Mouse (Mus musculus) spleen, adult 12 weeks (tissue): ENCODE data around the gene Vti1a.

ENCODE experiments used
- DNase-seq: peaks from one replicate; pipeline ENCODE4 v3.0.0; 2022; ENCODE audit warnings: low spot score

Gene Vti1a

GRCm38 (mm10) chr19:55588948-55589896 is 273.1 kb downstream of the Vti1a start:
- DNase-seq: no peak

- DNase-seq: no peak
These were observed 277.0 kb downstream of the Vti1a start for GRCm38 (mm10) chr19:55592876-55593691.

DNA sequence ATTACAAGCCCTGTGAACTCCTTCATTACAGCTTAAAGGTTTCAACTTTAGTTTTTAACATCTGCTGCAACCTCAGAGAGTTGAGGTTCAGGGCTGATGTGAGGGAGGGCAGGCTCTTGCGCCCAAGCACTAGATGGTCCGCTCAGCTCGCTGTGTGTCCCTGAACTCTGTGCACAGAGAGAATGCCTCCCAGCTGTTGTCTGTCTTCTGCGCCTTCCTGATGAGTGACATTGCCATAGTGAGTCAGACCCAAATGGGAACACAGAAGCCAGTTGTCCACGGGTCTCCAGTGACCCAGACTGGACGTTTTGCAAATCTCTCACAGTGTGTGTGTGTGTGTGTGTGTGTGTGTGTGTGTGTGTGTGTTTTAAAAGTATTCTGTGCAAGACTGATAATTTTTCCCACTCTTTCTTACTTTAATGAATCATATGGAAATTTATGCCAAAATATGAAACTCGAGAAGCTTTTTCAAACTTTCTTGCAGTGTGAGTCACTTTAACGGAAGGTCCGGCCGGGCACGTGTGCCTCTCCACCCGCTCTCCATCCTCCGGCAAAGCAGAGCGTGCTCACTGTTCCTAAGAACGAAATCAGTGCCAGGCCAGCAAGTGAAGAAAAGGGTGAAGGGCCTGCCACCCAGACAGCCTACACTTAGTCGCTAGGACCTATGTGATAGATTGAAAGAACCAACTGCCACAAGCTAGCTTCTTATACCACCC is 277.8 kb downstream of the Vti1a start:
- no peak for DNase-seq

GRCm38 (mm10) chr19:55594451-55594850 is 278.4 kb downstream of the Vti1a start:
- DNase-seq: no peak

DNA sequence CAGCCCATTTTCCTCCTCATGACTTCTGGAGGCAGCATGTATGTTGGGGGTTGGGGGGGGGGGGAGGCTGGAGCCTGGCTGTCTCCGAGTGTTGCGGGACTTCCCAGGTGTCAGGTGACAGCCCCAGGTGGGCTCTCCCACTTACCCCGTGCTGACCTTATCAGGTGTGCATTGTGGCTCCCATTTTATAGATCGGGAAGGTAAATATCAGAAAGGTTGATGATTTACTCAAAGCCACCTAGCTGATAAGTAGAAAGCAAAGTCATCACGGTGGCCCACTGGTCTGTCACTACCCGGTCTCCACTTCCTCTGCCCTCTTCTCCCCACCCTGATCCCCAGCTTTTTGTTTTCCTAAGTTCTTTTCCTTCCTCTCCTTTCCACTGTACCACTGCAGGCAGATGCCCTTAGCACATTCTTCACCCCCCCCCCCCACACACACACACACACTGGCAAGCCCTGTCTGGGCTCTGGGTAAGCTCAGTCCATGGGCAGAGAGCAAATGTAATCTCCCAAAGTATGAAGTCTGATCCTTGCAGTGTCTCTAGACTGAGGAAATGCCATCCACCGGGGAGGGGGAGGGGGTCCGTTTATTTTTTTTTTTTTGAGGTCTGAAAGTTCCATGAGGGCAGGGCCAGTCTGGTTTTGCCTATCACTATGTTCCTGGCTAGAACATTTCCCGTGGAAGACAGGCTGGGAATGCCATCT is 280.0 kb downstream of the Vti1a start:
- DNase-seq: no peak

GRCm38 (mm10) chr19:55596804-55597203 is 280.7 kb downstream of the Vti1a start:
- no peak for DNase-seq

DNA sequence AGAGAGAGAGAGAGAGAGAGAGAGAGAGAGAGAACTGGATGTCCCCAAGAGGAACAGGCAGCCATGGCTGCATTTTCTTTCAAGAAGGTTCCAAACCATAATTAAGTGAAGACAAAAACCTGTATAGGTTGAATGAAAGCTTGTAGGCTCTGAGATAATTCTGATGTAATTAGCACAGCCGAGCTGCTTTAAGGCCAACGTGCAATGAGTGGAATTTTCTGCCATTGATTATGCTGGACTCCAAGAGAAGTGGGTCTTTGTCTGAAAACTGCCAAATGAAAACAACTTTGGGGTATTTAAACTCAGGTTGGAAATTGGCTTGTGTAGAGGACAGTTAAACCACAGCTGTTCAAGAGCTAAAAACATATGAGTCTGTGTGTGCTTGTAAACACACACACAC is 281.2 kb downstream of the Vti1a start:
- DNase-seq: no peak

DNA sequence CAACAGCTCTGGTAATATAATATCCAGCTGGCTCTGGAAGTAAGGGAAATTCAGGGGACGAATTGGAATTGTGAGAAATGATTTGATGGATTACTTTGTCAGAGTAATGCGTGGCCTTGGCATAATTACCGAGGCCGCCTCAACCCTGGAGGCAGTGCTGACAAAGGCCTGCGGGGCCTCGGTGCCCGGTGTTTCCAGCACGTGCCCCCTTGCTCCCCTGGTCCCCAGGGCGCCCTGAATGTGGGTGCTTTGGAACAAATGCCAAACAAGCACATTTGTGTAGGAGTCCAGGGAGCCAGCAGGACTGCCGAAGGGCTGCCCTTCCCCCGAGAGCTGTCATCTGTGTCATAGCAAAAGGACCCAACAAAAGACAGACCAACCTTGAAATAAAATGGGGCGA is 281.9 kb downstream of the Vti1a start:
- DNase-seq: no peak

DNA sequence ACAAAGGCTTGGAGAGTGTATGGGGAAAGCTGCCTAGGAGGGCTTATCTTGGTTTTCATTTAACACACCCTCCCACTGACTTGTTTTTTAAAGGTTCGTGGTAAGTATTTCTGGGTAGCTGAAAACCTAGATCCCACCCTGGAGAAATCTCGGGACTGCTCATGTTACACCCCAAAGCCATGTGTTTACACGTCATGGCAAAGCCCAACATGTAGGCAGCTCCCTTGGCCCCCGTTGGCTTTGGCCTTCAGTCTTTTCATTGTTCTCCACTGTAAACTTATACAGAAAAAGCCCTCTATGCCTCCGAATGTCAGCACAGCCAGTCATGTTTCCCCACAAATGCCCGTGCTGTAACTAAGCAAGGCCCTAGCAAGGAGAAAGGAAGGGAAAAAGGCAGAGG is 283.0 kb downstream of the Vti1a start:
- no peak for DNase-seq

GRCm38 (mm10) chr19:55607725-55608124 is 291.6 kb downstream of the Vti1a start:
- no peak for DNase-seq

DNA sequence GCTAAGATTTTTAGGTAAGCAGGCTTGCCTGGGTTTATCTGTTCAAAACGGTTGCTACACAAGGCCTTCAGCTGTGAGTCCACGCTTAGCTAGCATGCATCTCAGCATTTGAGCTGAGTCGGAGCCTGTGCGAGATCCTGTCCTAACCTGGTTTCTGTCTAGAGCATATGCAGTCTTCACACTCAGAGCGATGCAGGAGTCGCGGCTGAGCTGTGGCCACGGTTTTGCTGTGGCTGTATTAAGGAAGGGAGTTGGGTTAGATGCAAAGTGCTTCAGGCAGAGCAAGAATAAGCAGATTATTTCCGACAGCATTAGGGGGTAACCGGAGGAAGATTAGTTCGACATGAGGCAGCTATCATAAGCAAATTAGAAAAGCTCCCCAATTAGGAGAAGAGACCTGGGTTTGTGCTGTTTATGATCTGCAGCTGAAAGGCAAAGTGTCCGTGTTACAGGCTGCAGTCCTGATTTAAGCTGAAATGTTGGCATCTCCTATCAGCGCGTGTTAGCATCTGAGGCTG is 292.8 kb downstream of the Vti1a start:
- no peak for DNase-seq

GRCm38 (mm10) chr19:55609806-55610205 is 293.7 kb downstream of the Vti1a start:
- DNase-seq: no peak

DNA sequence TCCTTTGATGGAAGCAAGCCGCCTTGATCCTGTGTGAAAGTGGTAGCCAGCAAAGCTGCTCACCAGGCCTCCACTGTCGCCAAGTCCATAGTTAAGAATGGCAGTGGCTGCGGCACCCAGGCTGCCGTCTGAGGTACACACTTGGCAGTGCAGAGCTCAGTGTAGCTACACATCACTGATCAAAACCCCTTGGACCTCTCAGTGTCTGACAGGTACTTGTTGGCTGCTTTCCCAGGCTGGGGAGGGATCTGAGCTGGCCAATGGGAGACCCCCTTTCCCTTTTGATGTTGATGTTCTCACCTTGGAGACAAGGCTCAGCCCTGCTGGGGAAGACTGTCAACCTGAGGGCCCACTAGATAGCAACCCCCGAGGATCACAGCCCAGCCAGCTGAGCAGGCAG is 299.6 kb downstream of the Vti1a start:
- no peak for DNase-seq

- DNase-seq: no peak
These were observed 300.2 kb downstream of the Vti1a start for GRCm38 (mm10) chr19:55616276-55616675.

GRCm38 (mm10) chr19:55616937-55617336 is 300.8 kb downstream of the Vti1a start:
- DNase-seq: no peak

DNA sequence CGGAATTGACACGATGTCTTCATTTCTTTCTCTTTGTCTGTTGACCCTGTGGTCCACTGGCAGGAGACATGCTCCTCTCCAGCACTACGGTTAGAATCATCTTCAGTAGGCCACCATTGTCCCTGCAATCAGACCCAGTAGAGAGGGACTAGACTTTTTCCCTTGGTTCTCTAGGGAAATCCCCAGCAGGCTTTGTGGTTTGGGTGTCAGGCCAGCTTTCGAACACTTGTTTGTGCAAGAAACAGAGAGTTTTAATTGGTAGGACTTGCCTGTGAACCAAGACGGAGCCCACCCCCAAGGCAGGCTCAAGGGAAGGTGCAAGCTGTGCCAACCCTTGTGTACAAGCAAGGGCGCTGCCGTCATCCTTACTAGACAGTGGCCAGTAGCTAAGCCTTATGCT is 302.5 kb downstream of the Vti1a start:
- DNase-seq: no peak

- DNase-seq: no peak
These were observed 304.4 kb downstream of the Vti1a start for GRCm38 (mm10) chr19:55620411-55621008.

- DNase-seq: no peak
These were observed 305.0 kb downstream of the Vti1a start for GRCm38 (mm10) chr19:55621011-55621625.

DNA sequence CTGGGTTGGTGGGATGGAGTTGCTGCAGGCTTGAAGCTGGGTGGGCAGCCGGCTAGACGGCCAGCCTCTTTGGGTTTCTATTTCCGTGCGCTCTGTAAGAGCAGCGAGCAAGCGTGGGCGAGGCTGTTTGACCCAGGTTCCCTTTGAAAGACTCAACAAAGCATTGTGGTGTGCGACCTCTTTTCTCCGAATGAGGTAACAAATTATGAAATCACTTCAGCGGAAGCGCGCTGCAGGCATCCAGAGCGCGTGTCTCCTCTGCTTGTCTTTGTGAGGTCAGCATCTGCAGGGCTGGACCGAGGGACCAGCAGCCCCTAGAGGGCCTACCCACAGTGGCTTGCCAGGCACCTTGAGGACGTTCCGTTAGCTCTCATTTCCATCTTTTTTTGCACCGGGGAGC is 306.7 kb downstream of the Vti1a start:
- DNase-seq: no peak

GRCm38 (mm10) chr19:55623605-55624004 is 307.5 kb downstream of the Vti1a start:
- DNase-seq: no peak

DNA sequence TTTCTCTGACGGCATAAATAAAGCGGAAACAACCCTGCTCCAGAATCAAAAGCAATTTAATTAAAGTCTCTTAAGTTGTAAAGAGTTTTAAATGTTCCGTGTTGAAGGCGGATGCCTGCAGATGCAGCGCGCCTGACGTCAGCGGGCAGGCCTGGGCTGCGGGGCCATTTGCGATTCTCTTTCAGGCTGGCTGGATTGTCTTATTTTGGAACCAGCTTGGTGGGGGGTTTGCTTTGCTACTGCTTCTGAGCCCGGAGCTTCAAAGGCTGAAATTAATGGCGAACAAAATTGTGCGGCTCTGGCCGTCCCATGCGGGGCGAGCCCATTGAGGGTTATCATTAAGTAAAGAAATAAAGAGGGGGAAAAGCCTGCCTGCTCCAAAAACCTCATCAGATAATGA is 310.4 kb downstream of the Vti1a start:
- DNase-seq: no peak
